ENCODE assay signal across 16 mouse cellular contexts in the genomic region with DNA sequence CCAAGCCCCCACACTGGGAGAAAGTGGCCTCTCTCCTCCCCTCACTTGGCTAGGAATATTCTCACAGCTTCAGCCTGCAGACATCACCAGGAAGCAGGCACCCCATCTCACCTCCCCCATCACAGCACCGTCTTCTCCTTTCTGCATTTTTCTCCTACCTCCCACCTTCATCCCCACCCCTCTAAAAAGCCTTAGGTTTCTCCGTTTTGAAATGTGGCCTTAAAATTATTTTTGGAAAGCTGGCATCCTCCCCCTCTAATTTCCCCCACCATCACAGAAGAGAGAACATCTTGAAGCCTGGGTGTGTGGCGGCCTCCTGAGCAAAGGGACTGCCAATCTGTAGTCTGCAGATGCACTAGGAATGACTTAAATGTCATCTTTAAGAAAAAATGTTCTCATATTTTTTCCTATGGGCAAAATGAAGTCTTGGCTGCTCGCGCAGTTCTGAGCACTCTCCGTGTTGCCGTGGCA.
DNase-seq lines count a peak whose midpoint lies in the region; ATAC-seq lines count a peak whose summit lies in the region.
"Had no signal": no experiment of that assay in that cellular context is flagged by ENCODE, and none has a peak within 500 bp of the region (broad histone marks: within the 10 kb centered on the region; RNA-seq: fewer than 3 reads in every experiment).

No protein-coding gene starts in this region.

- H3K27ac ChIP-seq in heart, embryonic 11.5 days (ENCODE audit: low read depth, low read length) = no peak overlapping the region
- peak overlapping the region; percentile 53 for H3K27ac ChIP-seq in forebrain, embryonic 16.5 days (ENCODE audit: low read length)
- H3K27ac ChIP-seq: hindbrain, embryonic 12.5 days; kidney, postnatal 0 days; liver, embryonic 12.5 days; midbrain, embryonic 10.5 days had no signal

- H3K36me3 ChIP-seq in heart, embryonic 11.5 days (ENCODE audit: control insufficient read depth, insufficient read depth, low read length) = no peaks in the 10 kb centered on the region
- no peaks in the 10 kb centered on the region for H3K36me3 ChIP-seq in forebrain, embryonic 16.5 days (ENCODE audit: control insufficient read depth, insufficient read depth)
- H3K36me3 ChIP-seq: hindbrain, embryonic 12.5 days; liver, embryonic 12.5 days had no signal

- no peaks in the 10 kb centered on the region for H3K27me3 ChIP-seq in heart, embryonic 11.5 days (ENCODE audit: control insufficient read depth, insufficient read depth, low read length)
- no peaks in the 10 kb centered on the region for H3K27me3 ChIP-seq in forebrain, embryonic 16.5 days (replicated peaks; ENCODE audit: control insufficient read depth, insufficient read depth, low read length)
- H3K27me3 ChIP-seq: hindbrain, embryonic 12.5 days; liver, embryonic 12.5 days had no signal

- H3K9me3 ChIP-seq in heart, embryonic 11.5 days (replicated peaks; ENCODE audit: control insufficient read depth, low read length) = no peaks in the 10 kb centered on the region
- no peaks in the 10 kb centered on the region for H3K9me3 ChIP-seq in forebrain, embryonic 16.5 days (ENCODE audit: control insufficient read depth, low read length)
- H3K9me3 ChIP-seq: hindbrain, embryonic 12.5 days; liver, embryonic 12.5 days; midbrain, embryonic 10.5 days had no signal

- no peak overlapping the region for H3K9ac ChIP-seq in heart, embryonic 11.5 days (ENCODE audit: low read depth, low read length)
- H3K9ac ChIP-seq in forebrain, embryonic 16.5 days (replicated peaks; ENCODE audit: low read depth, low read length) = no peak overlapping the region
- H3K9ac ChIP-seq: hindbrain, embryonic 12.5 days; liver, embryonic 12.5 days had no signal

- H3K4me1 ChIP-seq in heart, embryonic 11.5 days (ENCODE audit: control insufficient read depth, insufficient read depth, low read length) = no peaks in the 10 kb centered on the region
- peaks cover 2% of the 10 kb centered on the region; the same call in 1 of the 2 replicates for H3K4me1 ChIP-seq in forebrain, embryonic 16.5 days (replicated peaks; ENCODE audit: control insufficient read depth, insufficient read depth, low read length)
- H3K4me1 ChIP-seq: hindbrain, embryonic 12.5 days; liver, embryonic 12.5 days had no signal

- intact Hi-C loops in heart, postnatal 36 days (cut with DNase I) = no loop called here

- no peak for ATAC-seq in heart, embryonic 11.5 days (replicated peaks; ENCODE audit: insufficient number of reproducible peaks, low FRiP score, low TSS enrichment)
- peak; percentile 49 for ATAC-seq in forebrain, embryonic 16.5 days
- ATAC-seq: activated CD4-positive, CD25-positive, alpha-beta regulatory T cell, adult 4 months; intestine, embryonic 16.5 days; liver, embryonic 12.5 days had no signal

- peak; percentile 56 for DNase-seq in heart, adult 11 months
- DNase-seq in layer of hippocampus, postnatal 36 days = peak; percentile 35 to 37
- DNase-seq in right cerebral cortex, postnatal 10 days (ENCODE audit: low spot score in 2 of 2) = peak; percentile 68 to 83
- DNase-seq in c-Kit-positive CD71-positive TER-119-positive erythroid progenitor cells, embryonic 14.5 days (ENCODE audit: low spot score) = no peak
- DNase-seq in lung, postnatal 10 days = no peak
- no peak for DNase-seq in heart, postnatal 36 days
- DNase-seq: cerebellum, adult 2 months; retina, postnatal 1 day had no signal

- no peak overlapping the region for H3K4me3 ChIP-seq in heart, embryonic 11.5 days (ENCODE audit: low read depth, low read length)
- H3K4me3 ChIP-seq in forebrain, embryonic 16.5 days (replicated peaks; ENCODE audit: low read length) = no peak overlapping the region
- H3K4me3 ChIP-seq: hindbrain, embryonic 12.5 days; liver, embryonic 12.5 days; midbrain, embryonic 10.5 days had no signal

- 84% methylated on average over 7 of the region's 7 CpGs for WGBS in heart, embryonic 11.5 days (ENCODE audit: insufficient replicate concordance)
- WGBS in forebrain, embryonic 16.5 days = 75% methylated on average over 7 of the region's 7 CpGs

- H3K4me2 ChIP-seq in heart, embryonic 11.5 days = no peak overlapping the region
- H3K4me2 ChIP-seq in forebrain, embryonic 16.5 days (ENCODE audit: low read length) = no peak overlapping the region
- H3K4me2 ChIP-seq: hindbrain, embryonic 12.5 days; liver, embryonic 12.5 days had no signal

Comparison
In these comparisons a context has a peak if more than half of its experiments do, and no peak if none do; other contexts are left out.
1. DNase-seq: peak in heart, adult 11 months (single experiment), layer of hippocampus, postnatal 36 days (2 of 2) and right cerebral cortex, postnatal 10 days (2 of 2); none in c-Kit-positive CD71-positive TER-119-positive erythroid progenitor cells, embryonic 14.5 days (single experiment), lung, postnatal 10 days (single experiment) and heart, postnatal 36 days (0 of 2).